Mouse (Mus musculus): ENCODE data around the gene Olfr513. TPM values are rescaled to one million over a fixed set of nuclear protein-coding genes. Genes with fewer than 3 reads are reported as not detected.

The Olfr513 gene
- total RNA-seq (2021): not detected

DNA sequence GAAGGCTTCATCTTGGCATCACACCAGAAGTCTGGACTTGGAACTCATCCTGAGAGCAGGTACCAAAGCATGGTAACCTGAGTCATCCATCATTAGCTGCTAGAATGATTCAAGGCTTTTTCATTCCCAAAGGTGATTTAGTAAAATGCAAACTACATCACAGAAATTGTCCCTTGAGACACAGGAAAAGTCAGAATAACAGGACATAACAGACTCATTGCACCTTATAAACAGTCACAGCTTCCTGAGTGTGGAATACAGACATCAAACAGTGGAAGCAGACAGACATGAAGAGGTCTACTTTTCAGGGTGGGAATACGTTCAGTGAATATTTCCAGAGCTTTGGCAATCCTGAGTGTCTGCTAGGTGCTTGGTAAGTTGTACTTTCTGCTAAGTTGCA is at the start of gene Olfr513:
TSS of gene Olfr513 (plus strand) at position 301 of the 400 bp plus-strand sequence.
- no peak for DNase-seq

DNA sequence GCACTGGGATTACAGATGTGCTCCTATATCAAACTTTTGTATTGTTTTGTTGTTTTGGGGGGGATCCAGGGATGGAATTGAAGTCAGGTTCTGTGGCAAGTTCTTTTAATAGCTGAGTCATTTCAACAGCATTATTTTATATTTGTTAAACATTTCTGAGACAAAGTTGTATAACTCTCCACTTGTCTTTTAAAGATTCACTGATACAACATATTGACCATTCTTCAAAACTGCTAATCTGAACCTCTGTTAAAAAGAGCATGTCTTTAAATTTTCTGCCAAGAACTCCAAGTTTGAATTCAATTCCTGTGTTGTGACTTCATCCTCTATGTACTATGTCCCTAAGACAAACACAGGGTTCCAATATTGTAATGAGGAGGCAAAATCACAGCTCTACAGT is 37.8 kb upstream of the Olfr513 start, which contains the start of gene Olfr512:
TSS of gene Olfr512 (plus strand) at position 301 of the 400 bp plus-strand sequence.
- no peak for DNase-seq

DNA sequence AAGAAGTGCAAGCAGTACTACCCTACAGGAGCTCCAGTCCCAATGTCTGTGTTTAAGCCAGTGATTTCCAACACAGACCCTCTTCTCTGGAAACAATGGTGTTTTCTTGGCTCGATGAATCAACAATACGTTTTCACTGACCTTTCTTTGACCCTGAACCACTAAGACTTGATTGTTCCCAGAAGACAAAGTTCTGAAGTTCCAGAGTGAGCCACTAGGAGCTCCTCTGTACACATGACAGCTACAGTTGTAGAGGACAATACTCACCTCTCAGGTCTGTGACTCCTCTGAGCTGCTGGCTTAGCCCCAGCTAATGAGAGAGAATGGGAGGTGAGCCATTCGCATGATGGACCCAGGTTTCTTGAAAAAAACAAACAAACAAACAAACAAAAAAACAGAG is 9.6 kb downstream of the Olfr513 start:
- no peak for DNase-seq

- DNase-seq: no peak
These were observed 46.6 kb downstream of the Olfr513 start for GRCm38 (mm10) chr7:108797205-108797933.

Other genes with a start within 250 kb of the Olfr513 start
- gene Olfr502, start 225.9 kb upstream of the Olfr513 start, total RNA-seq (2021): not detected
- not detected for gene Olfr503, start 206.4 kb upstream of the Olfr513 start, total RNA-seq (2021)
- gene Olfr504, start 185.2 kb upstream of the Olfr513 start, total RNA-seq (2021): not detected
- gene Olfr506, start 140.2 kb upstream of the Olfr513 start, total RNA-seq (2021): not detected
- gene Olfr507, start 129.2 kb upstream of the Olfr513 start, total RNA-seq (2021): not detected
- not detected for gene Olfr508, start 121.0 kb upstream of the Olfr513 start, total RNA-seq (2021)
- gene Olfr509, start 99.1 kb upstream of the Olfr513 start, total RNA-seq (2021): under 1 TPM in 1 of 2 experiments, not detected in 1; 0.10 TPM
- gene Olfr510, start 84.6 kb upstream of the Olfr513 start, total RNA-seq (2021): not detected
- not detected for gene Olfr512, start 37.7 kb upstream of the Olfr513 start, total RNA-seq (2021)
- not detected for gene Olfr514, start 75.0 kb downstream of the Olfr513 start, total RNA-seq (2021)
- not detected for gene Olfr516, start 99.6 kb downstream of the Olfr513 start, total RNA-seq (2021)
- gene Olfr517, start 121.4 kb downstream of the Olfr513 start, total RNA-seq (2021): not detected
- gene Olfr518, start 134.0 kb downstream of the Olfr513 start, total RNA-seq (2021): not detected
- not detected for gene Olfr519, start 143.4 kb downstream of the Olfr513 start, total RNA-seq (2021)
- gene Nlrp10, start 179.2 kb downstream of the Olfr513 start, total RNA-seq (2021): under 1 TPM; 0.32 to 0.35 TPM
- gene Eif3f, start 183.4 kb downstream of the Olfr513 start, total RNA-seq (2021): 10 to 100 TPM; 86.8 to 93.7 TPM
- gene Tub, start 199.4 kb downstream of the Olfr513 start, total RNA-seq (2021): 100 to 1,000 TPM; 181 to 205 TPM

Data from layer of hippocampus, postnatal 36 days (tissue).